Mouse (Mus musculus) heart, adult 11 months (tissue): ENCODE measurements around the gene Gm28539.
"Not testable (repeated sequence)": the region's sequence is repeated elsewhere in the genome, so short reads cannot be mapped to it uniquely, and the experiment has no call there.

Experiments used
- DNase-seq: peaks from one replicate; pipeline ENCODE4 v3.0.0; 2022

The Gm28539 gene

DNA sequence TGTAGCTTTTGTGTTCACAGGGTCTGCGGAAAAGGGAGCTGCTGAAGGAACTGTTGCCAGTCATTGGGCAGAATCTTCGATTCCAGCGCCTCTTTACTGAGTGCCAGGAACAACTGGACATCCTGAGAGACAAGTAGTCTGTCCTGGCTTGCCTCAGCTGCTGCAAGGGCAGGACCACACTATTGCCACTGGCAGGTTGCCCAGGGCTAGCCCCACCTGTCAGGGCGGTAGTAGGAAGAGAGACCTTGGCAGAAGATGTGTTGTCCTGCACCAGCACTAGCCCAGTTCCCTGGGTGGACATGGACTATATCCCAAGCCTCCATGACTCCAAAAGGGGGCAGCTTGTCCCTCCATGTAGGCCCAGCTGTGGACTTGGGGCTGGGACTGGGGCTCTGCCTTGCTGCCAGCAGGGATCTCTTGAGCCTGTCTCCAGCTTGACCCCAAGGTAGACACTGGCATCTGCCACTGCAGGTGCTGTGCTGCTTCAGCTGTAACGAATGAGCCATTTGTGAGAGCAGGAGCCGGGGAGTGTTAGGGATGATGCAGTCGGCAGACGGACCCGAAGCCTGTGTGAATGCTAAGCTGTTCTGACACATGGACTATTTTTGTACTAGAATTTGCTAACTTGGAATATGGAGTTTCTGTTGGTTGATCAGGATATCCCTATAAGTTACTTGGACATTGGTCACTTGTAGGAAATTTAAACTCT, 133.2 kb downstream of the Gm28539 start:
- peak; percentile 78 for DNase-seq

- no peak for DNase-seq
These were observed 134.5 kb downstream of the Gm28539 start for GRCm38 (mm10) chr16:18970837-18971236.

GRCm38 (mm10) chr16:18975665-18976064, 139.3 kb downstream of the Gm28539 start:
- DNase-seq: not testable (repeated sequence)

GRCm38 (mm10) chr16:18976315-18976714, 139.9 kb downstream of the Gm28539 start:
- DNase-seq: no peak

DNA sequence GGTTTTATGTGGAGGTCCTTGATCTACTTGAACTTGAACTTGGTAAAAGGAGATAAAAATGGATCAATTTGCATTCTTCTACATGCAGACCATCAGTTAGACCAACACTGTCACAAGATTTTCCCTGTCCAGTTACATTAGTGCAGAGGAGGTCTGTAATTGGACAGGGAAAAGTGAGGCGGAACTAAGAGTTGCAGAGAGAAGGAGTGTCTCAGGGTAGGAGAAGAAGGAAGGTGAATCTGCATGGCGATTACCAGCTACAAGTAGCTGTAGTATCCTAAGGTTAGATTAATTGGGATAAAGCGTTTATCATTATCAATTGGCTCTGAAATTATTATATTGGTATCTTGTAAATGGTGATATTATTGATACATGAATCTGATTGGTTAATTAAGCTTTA, 150.0 kb downstream of the Gm28539 start:
- no peak for DNase-seq

- no peak for DNase-seq
These were observed 150.5 kb downstream of the Gm28539 start for GRCm38 (mm10) chr16:18986860-18987259.

DNA sequence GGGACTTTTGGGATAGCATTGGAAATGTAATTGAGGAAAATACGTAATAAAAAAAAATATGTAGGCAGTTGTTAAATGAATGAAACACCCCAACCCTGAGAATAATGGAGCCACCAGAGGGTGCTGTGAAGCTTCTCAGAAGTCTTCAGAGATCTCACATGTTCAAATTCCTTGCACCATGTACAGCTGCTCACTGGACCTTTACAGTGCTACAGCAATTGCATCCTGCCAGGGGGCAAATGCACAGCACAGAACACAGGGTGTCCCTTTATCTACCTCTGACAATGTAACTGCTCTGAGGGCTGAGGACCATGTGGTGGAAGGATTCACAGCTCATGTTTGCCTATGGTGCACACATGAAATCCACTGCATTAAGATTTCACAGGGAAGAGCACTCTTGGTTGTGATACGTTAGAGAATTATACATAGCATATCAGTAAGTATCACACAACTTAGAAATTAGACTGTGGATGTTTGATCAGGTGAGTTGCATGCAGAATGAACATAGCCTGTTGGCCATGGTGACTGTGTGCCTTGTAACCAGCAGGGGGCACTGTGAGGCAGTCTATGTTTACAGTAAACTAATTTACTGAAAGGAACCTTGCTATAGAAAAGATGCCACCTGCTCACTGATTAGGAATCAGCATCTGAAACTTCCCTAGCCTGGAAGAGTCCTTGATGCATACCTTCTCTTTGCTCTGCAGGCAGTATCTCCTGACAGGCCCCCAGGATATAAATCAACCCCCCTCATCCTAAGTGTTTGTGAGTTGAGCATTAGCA, 166.4 kb downstream of the Gm28539 start:
- DNase-seq: not testable (repeated sequence)

- no peak for DNase-seq
These were observed 167.4 kb downstream of the Gm28539 start for GRCm38 (mm10) chr16:19003757-19004156.

GRCm38 (mm10) chr16:19005298-19005697, 168.9 kb downstream of the Gm28539 start:
- DNase-seq: no peak
